ENCODE assay signal across 8 mouse cellular contexts in the genomic region with DNA sequence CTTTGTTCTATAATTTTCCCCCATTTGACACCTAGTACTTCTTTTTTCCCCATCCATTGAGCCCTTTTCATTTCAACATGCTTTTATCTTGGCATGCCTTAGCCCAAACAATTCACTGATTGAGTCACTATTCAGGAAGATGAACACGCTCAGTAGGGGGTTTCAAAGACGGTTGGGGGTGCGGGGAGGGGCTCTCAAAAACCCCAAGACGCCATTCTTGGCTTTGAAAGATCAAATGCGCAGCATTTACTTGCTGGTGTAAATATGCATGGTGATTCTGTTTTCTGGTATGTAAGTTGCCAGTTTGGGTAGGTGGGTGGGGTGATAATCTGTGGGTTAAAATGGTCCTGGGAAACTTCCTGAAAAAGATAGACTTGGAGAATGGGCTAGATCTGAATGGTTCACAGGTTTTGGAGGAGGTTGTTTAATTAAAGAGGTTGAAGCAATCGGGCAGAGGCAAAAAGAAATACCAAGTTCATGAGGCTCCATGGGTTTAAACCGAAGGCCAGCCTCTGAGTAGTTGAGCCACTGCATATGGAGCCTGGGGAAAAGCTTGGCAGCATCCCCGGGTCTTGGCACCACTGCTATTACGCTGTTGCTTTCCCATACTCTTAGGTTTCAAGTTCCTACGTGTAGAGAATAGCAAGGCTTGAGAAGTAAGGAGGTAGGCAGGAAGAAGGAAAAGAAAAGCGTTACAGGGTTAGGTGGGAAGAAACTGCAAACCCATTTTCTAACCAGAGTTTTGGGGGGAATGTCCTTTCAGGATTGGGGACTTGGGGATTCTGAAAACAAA. TPM values are rescaled to one million over a fixed set of nuclear protein-coding genes. Genes with fewer than 3 reads are reported as not detected.
DNase-seq lines count a peak whose midpoint lies in the region; ATAC-seq and TF ChIP-seq lines count a peak whose summit lies in the region.

No protein-coding gene starts in this region.

- H3K27me3 ChIP-seq in forebrain, postnatal 0 days (ENCODE audit: insufficient read depth, low read length): no peaks in the 10 kb centered on the region
- peaks cover 75% of the 10 kb centered on the region for H3K27me3 ChIP-seq in limb, embryonic 10.5 days (ENCODE audit: low read depth, poor library complexity, severe bottlenecking)
- peaks cover 12% of the 10 kb centered on the region for H3K27me3 ChIP-seq in neural tube, embryonic 15.5 days (replicated peaks)

- peak; percentile 5 to 33 for DNase-seq in adrenal gland, adult (ENCODE audit: inconsistent age in 2 of 2, low spot score in 1 of 2)
- DNase-seq in adrenal gland, postnatal 4 days (ENCODE audit: low spot score in 2 of 2): no peak
- peak; percentile 10 for DNase-seq in right cerebral cortex, adult 18-20 months
- DNase-seq in right cerebral cortex, postnatal 25 days: no peak
- peak; percentile 24 for DNase-seq in forebrain, postnatal 0 days
- DNase-seq in limb, embryonic 10.5 days (ENCODE audit: low spot score): no peak
- DNase-seq in ovary, postnatal 10 days (ENCODE audit: low spot score): no peak

- peak overlapping the region; percentile 52 for H3K4me2 ChIP-seq in forebrain, postnatal 0 days (ENCODE audit: low read depth)
- peak overlapping the region; percentile 61 for H3K4me2 ChIP-seq in neural tube, embryonic 15.5 days

- no peaks in the 10 kb centered on the region for H3K36me3 ChIP-seq in forebrain, postnatal 0 days (ENCODE audit: insufficient read depth)
- H3K36me3 ChIP-seq in limb, embryonic 10.5 days: no peaks in the 10 kb centered on the region
- H3K36me3 ChIP-seq in neural tube, embryonic 15.5 days: no peaks in the 10 kb centered on the region

- WGBS in forebrain, postnatal 0 days: 27% methylated on average over 11 of the region's 11 CpGs
- 41% methylated on average over 11 of the region's 11 CpGs for WGBS in limb, embryonic 10.5 days
- WGBS in neural tube, embryonic 15.5 days: 31% methylated on average over 11 of the region's 11 CpGs

- peak overlapping the region; percentile 15; the same call in 1 of the 2 replicates for H3K27ac ChIP-seq in forebrain, postnatal 0 days (ENCODE audit: low read depth, low read length)
- no peak overlapping the region for H3K27ac ChIP-seq in limb, embryonic 10.5 days
- peak overlapping the region; percentile 18; the same call in 1 of the 2 replicates for H3K27ac ChIP-seq in neural tube, embryonic 15.5 days (replicated peaks)

- no peaks in the 10 kb centered on the region for H3K4me1 ChIP-seq in forebrain, postnatal 0 days (ENCODE audit: insufficient read depth)
- peaks cover 9% of the 10 kb centered on the region; the same call in 1 of the 2 replicates for H3K4me1 ChIP-seq in limb, embryonic 10.5 days
- peaks cover 14% of the 10 kb centered on the region for H3K4me1 ChIP-seq in neural tube, embryonic 15.5 days

- no peak for TF ChIP-seq CTCF in forebrain, postnatal 0 days (IDR thresholded peaks at IDR 0.05; ENCODE audit: low read depth)

- H3K9me3 ChIP-seq in forebrain, postnatal 0 days (ENCODE audit: low read length): no peaks in the 10 kb centered on the region
- H3K9me3 ChIP-seq in limb, embryonic 10.5 days (replicated peaks): no peaks in the 10 kb centered on the region
- no peaks in the 10 kb centered on the region for H3K9me3 ChIP-seq in neural tube, embryonic 15.5 days (replicated peaks)

- no peak for ATAC-seq in forebrain, postnatal 0 days
- ATAC-seq in neural tube, embryonic 15.5 days (ENCODE audit: low FRiP score): no peak

- H3K4me3 ChIP-seq in forebrain, postnatal 0 days (ENCODE audit: low read depth, low read length): peak overlapping the region; percentile 52
- peak overlapping the region; percentile 74 for H3K4me3 ChIP-seq in limb, embryonic 10.5 days
- peak overlapping the region; percentile 65 for H3K4me3 ChIP-seq in neural tube, embryonic 15.5 days (replicated peaks)

- peak overlapping the region; percentile 59 for H3K9ac ChIP-seq in forebrain, postnatal 0 days
- H3K9ac ChIP-seq in neural tube, embryonic 15.5 days (replicated peaks): peak overlapping the region; percentile 62; the same call in 1 of the 2 replicates

RNA-seq across cellular contexts. Expression of gene Fam120c, which starts 1.6 kb away (rescaled TPM):
- total RNA-seq in adrenal gland, postnatal 4 days (2021): 10 to 100 TPM; 12.8 to 15.3 TPM
- total RNA-seq in forebrain, postnatal 0 days (2014; rRNA removed): 14.2 and 16.6 TPM in 2 replicates
- polyA plus RNA-seq in forebrain, postnatal 0 days (2015; fragmentation: Nextera tagmentation; extraction: Ambion mirVana): 3.8 and 6.3 TPM in 2 replicates
- polyA plus RNA-seq in limb, embryonic 10.5 days (2016; fragmentation: Nextera tagmentation; extraction: Ambion mirVana): 1.9 and 2.2 TPM in 2 replicates
- polyA plus RNA-seq in neural tube, embryonic 15.5 days (2015; fragmentation: Nextera tagmentation; extraction: Ambion mirVana): 7.0 and 7.7 TPM in 2 replicates

Comparison
In these comparisons a context has a peak if more than half of its experiments do, and no peak if none do; other contexts are left out.
1. DNase-seq: peak in adrenal gland, adult (2 of 2), right cerebral cortex, adult 18-20 months (single experiment) and forebrain, postnatal 0 days (single experiment); none in adrenal gland, postnatal 4 days (0 of 2), right cerebral cortex, postnatal 25 days (single experiment), limb, embryonic 10.5 days (single experiment) and ovary, postnatal 10 days (single experiment).
2. Peak in every context shown above with its lines, with median percentiles within 50 percentile points of each other: H3K4me3 ChIP-seq.